Mouse (Mus musculus) 3134 (cell line): ENCODE data around the gene Fermt1.
A peak's percentile ranks its signal among the peaks of the same experiment; 100 is the strongest.

Experiments used
- DNase-seq: peaks from one replicate; pipeline ENCODE4 v3.0.0-alpha.2; 2011; ENCODE audit warnings: low spot score; ENCODE audit not compliant: insufficient read length; ENCODE audit errors: extremely low read depth

Gene Fermt1

DNA sequence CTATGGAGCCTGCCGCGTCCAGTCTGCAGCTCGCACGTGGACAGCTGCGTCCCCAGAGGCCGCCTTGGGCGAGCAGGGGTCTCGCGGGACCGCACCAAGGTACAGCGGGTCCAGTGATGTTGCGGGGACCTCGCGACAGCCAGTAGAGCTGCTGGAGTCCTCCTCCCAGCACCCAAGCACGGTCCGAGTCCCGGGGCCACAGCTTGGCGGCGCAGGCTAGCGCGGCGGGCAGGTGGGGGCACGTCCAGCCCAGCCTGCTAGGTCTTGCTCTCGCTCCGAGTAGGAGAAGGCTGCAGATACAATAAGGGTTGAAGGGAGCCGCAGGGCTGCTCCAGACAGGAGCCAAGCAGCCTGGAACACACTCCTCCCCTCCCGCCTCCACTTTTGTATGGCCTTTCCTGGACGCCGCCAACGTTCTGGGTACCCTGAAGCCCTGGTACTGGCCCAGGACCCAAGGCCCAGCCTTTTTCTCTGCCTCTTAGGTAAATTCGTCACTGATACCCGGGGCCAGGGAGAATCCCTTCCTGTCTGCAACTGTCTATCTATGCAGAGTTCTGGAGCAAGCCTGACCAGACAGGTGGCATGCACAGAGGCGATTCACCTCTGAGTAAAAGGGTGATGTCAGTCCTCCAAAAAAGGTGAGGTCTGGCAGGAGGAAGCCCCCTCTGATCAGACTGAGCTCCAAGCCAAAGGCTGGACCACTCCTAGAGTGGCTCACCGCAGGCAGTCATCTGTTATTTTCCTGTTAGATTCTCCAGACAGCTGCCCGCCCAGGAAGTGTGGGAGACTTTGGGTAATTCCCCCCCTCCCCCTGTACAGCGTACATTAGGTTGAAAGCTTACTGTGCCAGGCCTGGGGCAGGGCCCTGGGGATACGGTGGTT is at the start of gene Fermt1:
Fermt1 (minus strand) TSS at position 581 of the 882 bp plus-strand sequence.
- no peak for DNase-seq

DNA sequence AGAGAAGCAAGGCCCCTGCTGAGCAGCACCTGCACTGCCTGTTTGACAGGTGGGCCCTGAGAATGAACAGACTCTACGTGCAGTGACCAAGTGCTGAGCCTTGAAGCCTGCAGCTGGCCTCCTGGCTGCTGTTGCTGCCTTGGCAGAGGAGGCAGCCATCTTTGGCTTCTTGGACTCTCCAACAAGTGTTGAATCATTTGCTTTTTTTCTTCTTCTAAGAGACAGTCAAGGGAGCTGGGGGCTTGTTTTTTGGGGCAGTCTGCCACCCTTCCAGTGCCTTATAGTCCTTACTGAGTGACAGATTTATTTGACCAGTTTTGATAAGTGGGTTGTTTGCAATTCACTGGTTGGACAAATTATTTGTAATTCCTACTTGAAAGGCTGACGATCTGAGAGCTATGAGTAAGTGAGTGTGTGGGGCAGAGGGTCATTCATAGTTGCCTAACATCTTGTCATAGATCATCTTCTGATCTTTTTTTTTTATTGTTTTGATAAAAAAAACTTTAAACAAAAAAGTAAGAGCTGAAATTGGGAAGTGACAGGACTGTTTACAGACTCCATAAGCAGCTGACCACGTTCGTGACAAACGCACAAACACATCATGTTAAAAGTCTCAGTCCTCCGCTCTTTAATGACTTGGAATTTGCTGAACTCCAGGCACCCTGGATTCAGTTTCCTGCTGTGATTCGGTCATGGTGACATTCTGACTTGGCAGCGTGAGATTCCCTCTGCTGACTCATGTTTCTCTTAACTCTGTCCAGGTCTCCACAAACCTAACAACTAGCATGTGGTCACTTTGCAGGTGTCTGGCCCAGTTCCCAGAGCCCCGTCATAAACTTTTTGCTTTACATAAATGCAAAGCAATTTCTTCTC is 47.2 kb upstream of the Fermt1 start:
- DNase-seq, result peak; percentile 26

DNA sequence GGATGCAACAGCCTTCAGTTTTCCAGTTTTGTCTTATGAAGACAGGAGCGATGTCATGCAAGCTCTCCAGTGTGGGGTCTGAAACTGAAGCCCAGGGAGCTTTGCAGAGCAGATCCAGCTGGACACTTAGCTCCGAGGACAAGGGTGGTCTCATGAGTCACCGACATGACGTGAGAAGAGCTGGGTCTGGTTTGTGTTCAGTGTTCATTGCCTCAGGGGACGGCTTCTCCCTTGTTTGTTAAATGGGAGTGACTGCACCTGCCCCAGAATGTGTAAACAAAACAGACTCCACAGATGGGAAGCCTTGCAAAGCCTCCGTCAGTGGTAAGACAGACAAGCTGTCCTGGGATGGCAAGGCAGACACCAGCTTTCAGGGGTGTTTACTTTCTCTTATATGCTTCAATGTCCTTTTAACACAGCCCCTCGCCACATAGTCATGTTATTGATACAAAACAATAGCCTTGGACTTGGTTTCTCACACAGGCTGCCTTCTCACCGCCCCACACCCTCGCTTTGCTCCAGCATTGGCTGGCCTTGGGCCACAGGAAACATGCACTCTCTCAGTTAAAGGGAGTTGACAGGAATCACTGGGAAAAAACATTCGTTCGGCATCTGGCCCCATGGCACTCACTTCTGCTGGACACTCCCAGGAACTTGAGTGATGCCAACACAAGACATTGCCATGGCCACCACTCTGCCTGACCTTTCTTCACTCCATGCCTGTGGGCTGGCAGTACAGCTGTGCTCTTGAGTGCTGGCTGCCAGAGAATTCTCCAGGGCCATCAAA is 44.3 kb upstream of the Fermt1 start:
- DNase-seq, result no peak

DNA sequence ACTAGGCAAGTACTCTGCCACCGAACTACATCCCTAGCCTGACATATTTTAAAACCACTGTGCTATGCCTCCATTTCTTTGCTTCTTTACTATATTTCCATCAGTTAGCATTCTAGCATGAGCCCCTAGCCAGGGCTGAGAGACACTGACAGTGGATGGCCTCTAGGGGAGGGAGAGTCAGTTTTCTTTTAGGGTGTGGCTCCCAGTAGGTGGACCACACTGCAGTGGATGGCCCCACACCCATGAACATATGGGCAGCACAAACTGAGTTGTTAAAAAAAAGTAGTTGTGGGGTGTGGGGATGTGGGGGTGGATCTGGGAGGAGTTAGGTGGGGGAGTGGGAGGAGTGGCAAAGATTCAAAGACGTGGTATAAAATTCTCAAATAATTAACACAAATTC is 27.6 kb upstream of the Fermt1 start:
- DNase-seq, result no peak

DNA sequence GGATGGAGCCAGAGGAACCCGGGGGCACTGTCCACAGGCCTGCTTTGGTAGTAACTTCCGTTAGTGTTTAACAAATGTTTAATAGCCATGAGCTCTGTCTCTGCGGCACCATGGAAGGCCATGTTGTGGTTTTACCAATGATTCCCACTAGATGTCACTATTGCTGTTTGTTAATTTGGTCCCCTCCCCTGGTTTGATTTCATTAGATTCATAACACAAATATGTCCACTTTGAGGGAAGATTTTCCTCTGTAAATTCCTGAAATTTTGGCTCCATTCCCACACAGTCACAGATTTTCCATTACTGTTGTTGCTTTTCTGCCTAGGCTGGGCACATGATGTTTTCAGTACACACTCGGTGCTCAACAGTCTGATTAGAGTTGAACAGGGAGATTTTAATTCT is 25.1 kb upstream of the Fermt1 start:
- peak; percentile 36 for DNase-seq

DNA sequence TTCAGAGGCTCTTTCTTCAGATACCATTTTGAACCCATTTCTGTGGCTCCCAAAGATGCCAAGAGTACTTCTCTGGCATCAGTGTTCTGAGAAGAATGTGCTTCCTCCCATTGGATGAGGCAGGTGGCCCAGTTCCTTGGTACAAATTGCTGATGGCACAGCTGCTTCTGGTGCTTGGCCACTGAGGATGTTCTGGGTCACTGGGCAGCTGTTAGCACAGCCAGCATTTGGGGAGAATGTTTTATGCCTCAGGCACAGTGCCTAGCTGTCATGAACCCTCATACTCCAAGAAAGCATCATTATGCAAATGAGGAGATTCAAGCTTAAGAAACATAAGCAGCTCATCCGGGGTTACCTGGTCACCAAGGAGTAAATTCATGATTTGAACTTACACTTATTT is 12.1 kb upstream of the Fermt1 start:
- DNase-seq, result no peak

DNA sequence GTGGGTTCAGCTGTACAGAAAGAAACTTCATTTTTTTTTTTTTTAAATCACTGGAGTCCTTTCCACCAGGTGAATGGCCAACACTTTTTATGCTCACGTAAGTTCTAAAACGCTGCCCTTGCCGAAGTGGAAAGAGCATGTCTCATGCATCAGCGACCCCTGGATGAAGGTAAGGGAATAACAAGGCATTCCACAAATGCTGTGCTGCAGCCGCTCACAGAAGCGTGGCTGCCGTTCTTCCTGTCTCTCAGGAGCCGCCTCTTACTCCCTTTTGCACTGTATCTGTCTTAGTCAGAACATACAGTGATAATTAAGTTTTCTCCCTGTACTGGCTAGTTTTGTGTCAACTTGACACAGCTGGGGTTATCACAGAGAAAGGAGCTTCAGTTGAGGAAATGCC is 6.5 kb upstream of the Fermt1 start:
- no peak for DNase-seq

DNA sequence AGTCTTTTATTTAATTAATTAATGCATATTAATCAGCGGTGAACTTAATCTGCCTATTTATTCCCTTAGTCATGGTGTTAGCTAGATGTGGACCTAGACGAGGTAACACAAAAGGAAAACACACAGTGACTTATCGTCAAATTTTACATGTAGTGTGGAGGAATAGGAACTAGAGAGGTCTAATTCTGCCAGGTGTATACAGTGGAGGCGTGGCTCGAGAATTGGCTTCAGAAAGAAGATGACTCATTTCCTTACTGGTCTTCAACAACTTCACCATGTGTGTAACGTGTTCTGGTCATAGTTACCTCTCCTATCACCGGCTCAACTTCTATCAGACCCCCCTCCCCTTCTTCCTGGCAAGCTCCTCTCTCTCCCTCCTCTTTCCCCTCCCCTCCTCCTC is 2.5 kb upstream of the Fermt1 start:
- DNase-seq, result no peak

DNA sequence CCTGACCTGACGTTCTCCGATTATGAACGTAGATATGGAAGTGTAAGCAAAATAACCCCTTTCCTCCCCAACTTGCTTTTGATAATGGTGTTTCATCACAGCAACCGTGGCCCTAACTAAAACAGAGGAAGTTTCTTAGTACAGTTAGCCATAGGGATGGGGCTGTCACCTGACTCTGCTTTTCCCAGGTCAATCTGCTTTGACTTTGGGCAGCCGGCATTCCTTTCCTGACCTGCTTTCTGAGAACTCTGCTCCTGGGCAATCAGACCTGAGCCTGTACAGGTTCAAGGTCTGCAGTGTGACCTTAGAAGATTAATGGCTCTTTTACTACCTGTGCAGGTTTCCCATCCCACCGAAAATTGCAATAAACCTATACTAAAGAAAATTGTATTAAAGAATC is 1.3 kb upstream of the Fermt1 start:
- no peak for DNase-seq

DNA sequence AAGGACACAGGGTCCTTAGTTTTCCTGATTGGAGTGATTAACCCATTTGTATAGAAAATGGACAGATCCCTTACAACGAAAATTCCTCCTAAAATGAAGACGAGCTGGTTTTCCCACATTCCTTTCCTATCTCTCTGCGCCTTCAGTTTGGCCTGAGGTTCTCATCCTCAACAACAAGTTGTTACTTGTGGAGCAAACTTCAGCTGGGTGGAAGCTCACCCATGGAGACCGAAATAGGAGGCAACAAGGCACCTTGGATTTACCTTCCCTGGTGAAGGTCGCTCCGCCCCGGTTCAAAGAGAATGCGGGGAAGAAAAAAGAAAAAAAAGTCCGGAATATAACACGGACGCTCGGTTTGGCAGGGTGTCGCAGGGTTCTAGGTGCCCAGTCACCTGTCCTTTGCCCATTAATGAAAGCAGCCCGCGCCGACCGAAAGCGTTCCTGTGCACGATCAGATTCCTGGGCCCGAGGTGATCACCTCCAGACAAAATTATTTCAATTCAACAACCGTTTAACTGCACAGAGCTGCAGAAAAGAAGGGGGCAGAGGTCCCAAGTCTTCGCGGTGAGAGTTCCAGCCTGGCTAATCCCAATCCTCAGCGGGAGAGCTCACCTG is 888 bp downstream of the Fermt1 start:
- no peak for DNase-seq

DNA sequence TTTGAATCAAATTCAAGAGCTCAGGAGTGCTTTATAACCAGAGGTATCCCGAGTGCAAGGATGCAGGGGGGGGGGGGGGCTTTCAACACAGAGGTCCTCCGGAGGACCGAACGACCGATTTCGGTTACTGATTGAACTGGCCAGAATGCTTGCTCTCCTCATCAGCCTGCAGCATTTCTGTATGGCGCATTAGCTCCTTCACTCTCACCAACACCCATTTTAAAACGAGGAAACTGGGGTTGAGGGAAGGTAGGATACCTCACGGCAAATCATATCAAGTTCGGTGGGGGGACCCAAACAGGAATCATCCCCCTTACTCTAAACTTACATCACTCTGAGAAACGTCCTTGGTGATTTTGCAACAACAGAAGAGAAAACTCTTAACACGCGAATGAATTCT is 1.7 kb downstream of the Fermt1 start:
- no peak for DNase-seq

DNA sequence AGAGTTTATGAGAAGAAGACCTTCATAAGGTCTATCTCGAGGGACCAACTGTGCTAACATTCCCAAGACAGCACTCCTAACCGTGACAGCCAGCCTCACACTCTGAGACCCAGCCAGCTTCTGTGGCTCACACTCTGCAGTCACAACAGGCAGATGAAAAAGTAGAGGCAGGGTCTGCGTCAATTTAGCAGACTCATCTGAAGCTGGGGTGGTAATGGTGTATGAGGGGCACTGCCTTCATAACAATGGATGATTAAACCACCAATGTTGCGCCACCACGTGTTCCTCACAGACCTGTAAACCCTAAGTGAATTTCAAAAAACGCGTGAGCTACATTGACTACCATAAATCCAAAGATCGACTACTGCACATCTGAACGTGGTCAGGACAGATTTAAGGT is 2.1 kb downstream of the Fermt1 start:
- DNase-seq, result no peak

DNA sequence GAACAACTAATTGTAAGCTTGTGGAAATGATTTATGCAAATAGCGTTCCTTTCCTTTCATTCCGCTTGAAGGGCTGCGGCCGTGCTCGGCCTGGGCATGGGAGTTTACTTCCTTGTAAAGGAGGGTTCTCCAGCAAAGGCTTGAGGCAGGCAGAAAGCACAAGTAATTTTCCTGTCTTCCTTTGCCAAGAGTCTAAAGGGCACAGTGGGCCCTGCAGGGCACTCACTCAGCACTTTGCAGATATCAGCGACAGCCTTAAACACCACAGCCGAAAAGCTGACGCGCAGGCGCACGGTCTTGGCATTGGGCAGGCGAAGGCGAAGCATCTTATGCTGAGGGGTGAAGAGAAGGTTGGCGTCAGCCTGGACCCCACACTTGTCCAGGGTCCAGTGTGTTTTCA is 6.7 kb downstream of the Fermt1 start:
- no peak for DNase-seq

DNA sequence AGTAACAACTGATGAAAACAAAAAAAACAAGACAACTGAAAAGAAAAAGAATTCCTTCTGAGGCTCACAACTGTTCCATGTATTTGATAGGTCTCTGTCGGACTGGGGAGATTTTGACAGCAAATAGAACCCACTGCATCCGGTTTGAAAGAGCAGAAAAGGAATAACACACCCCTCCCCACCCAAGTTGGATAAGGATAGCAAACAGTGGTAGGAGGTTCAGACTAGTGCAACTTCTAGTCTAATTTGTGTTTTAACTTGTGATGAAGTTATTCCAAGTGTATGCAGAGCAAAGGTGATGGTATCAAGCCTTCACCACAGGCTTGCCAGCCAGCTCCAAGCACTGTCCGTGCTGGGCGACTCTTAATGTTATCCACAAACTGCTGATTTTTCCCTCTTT is 9.5 kb downstream of the Fermt1 start:
- no peak for DNase-seq

DNA sequence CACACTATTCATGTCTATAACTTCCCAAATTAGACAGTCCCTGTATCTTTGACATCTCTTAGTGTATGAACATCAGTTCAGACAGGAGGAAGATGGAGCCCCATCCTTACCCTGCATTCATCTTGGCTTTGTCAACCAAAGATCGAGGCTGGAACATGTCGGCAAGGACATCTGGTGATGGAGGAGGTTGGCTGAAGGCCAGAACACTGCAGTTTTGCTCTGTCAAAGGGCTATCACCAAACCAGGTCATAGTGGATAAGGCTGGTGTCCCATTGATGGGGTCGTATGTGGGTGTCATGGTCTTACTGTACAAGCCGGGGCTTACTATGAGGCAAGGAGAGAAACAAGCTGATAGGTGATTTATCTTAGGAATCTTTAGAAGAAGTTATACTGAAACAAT is 11.0 kb downstream of the Fermt1 start:
- DNase-seq, result no peak

DNA sequence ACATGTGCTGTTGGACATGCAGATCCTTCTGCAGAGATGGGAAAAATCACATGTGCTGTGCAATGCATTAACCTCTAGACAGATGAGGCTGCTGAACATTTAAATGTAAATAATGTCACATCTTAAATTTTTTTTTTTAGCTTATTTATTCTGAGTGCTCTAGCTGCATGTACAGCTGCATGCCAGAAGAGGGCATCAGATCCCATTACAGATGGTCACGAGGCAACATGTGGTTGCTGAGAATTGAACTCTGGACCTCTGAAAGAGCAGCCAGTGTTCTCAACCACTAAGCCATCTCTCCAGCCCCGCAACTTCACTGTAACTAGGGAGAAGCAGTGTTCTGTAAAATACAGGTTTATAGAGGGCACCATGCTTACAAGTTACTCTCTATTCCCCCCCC is 11.6 kb downstream of the Fermt1 start:
- no peak for DNase-seq

DNA sequence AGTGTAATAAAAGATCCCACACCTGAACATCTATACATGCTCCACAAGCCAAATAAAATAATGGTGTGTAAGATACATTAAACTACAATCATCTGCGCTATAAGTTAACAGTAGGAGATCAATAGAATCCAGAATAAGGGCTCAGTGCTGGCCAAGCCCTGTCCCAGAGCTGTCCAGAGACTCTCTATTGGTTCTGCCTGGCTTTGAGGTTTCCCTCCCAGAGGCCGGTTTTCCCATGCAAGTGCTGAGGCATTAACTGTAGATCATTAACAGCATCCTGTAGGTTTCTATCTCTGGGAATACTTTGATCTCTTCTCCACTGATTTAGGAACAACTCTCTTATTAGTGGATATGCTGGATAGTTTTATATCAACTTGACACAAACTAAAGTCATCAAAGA is 16.7 kb downstream of the Fermt1 start:
- no peak for DNase-seq

DNA sequence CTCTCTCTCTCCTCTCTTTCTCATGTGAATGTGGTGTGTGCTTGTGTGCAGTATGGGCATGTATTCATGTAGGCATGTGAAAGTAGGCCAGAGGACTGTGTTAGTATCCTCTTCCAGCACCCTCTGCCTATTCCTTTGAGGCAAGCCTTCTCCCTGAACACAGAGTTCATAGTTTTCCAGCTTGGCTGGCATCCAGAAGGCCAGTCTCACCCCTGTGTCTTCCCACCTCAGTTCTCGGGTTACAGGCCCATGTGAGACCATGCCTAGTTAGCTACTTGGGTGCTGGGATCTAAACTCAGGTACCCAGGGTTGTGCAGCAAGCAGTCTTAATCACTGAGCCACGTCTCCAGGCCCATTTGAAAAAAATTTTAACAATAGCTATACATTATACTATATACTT is 17.8 kb downstream of the Fermt1 start:
- no peak for DNase-seq

DNA sequence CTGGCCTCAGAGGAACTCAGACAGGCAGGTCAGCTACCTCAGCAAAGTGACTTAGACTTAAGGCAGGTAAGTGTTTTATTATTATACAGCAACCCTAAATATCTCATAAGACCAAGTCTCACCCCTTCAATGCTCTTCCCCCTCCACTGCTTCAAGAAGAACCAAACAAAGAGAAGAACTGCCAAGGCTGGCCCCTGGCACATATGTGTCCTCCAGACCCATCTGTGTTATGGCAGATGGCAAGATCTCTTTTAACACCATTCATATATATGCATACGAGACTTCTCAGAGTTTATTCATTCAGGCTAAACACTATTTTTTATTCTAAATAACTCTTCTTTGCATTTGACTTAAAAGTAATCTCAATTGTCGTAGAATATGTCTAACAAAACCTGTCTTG is 18.4 kb downstream of the Fermt1 start:
- DNase-seq, result no peak

DNA sequence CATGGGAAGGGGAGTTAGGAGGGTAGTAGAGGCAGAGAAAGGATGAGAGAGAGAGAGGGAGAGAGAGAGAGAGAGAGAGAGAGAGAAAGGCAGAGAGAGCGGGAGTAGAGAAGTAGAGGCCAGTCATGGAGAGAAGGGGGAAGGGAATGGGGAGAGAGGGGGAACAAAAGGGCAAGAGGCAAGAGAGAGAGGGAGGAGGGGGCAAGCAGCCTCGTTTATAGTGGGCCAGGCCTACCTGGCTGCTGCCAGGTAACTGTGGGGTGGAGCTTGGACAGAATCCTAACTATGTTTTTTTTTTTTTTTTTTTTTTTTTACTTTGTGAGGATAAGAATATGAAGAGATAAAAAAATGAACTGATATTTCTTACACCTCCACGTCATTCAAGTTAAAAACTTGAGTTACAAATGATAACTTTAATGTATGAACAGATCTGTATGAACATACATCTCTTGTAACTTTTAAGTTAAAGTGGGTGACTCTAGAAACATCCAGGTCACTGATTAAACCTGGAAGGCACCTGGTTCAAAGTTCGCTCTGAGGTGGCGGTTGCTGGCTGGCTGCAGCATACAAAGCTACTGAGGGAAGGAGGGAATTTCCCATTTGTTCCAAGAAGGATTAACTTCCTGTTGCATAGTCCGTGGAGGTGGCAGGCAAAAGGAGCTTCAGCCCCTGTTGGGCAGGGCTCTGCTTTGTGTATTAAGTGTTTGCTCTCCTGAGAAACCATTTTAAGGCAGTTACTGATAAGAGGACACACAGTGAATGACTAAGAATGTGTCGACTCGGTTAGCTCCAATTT is 22.2 kb downstream of the Fermt1 start:
- no peak for DNase-seq
